Mouse (Mus musculus): ENCODE measurements at regions not wholly inside any gene's neighbourhood (a gene's known extent, or its start where the extent isn't known, plus 50 kb on each side); places are given as distances from the start of the nearest gene placed in this dataset.
"Not testable (repeated sequence)": the region's sequence is repeated elsewhere in the genome, so short reads cannot be mapped to it uniquely, and the experiment has no call there.

- DNase-seq (ENCODE audit: low spot score), result no peak
Measured at GRCm38 (mm10) chr8:18005660-18006059, 972.4 kb downstream of the Defb40 start.

GRCm38 (mm10) chr8:18000750-18001149 lies 977.3 kb downstream of the Defb40 start:
- no peak for DNase-seq (ENCODE audit: low spot score)

GRCm38 (mm10) chr8:17984779-17985178 lies 993.3 kb downstream of the Defb40 start:
- DNase-seq (ENCODE audit: low spot score), result no peak

DNA sequence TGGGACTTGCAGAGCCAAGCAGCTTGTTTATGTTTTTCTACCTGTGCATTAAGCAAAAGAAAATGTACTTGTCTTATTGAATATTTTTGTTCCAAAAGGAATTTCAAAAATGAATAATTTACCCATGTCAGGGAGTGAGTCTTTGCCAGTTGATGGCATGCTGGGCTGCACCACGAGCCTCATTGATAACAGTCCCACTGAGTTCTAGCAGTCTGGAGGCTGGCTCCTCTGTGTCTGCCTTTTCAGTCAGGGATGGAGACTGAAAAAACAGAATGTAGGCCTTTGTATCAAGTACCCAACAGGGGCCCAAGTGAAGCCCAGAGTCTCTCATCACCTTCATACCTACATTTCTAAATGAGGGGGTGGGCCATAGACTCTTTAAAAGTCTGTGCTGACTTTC lies 1029.2 kb downstream of the Defb40 start:
- DNase-seq (ENCODE audit: low spot score), result no peak

- no peak for DNase-seq (ENCODE audit: low spot score)
Measured at GRCm38 (mm10) chr8:17948053-17948834, 1029.8 kb downstream of the Defb40 start.

- DNase-seq (ENCODE audit: low spot score), result no peak
Measured at GRCm38 (mm10) chr8:17934696-17935095, 1043.4 kb downstream of the Defb40 start.

DNA sequence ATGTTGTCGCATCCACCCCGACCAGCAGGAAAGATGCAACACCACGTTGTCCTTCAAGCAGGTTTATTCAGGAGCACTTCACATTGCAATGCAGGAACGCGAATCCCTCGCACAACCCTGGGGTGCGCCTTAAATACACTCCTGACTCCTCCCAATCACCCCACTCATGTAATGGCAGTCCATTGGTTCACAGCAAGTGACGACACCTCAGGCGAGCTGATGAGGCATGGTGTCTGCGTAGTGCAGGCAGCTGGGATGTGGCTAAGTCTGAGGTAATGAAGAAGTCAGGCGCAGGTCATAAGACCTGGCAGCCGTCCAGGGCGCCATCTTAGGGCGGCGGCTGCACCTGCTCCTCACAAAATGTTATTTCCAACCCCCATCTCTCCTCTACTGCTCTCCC lies 1068.7 kb downstream of the Defb40 start:
- no peak for DNase-seq (ENCODE audit: low spot score)

- not testable (repeated sequence) for DNase-seq (ENCODE audit: low spot score)
Measured at GRCm38 (mm10) chr8:17888598-17888997, 1089.5 kb downstream of the Defb40 start.

GRCm38 (mm10) chr8:17863388-17863787 lies 1114.7 kb downstream of the Defb40 start:
- DNase-seq (ENCODE audit: low spot score), result no peak
